In genomic region chr15:75120066-75120465, GRCm38 (mm10) we compare ENCODE assay signal across 9 mouse cellular contexts. TPM values are rescaled to one million over a fixed set of nuclear protein-coding genes. Genes with fewer than 3 reads are reported as not detected.
DNase-seq lines count a peak whose midpoint lies in the region; ATAC-seq lines count a peak whose summit lies in the region.
"Had no signal": no experiment of that assay in that cellular context is flagged by ENCODE, and none has a peak within 500 bp of the region (broad histone marks: within the 10 kb centered on the region; RNA-seq: fewer than 3 reads in every experiment).

No protein-coding gene starts in this region.

- no peaks in the 10 kb centered on the region for H3K27me3 ChIP-seq in hindbrain, embryonic 11.5 days (ENCODE audit: control insufficient read depth, insufficient read depth, low read length)
- no peaks in the 10 kb centered on the region for H3K27me3 ChIP-seq in hindbrain, embryonic 14.5 days (ENCODE audit: control insufficient read depth, insufficient read depth, low read length)

- H3K4me1 ChIP-seq in hindbrain, embryonic 11.5 days (replicated peaks; ENCODE audit: control insufficient read depth, insufficient read depth, low read length) = no peaks in the 10 kb centered on the region
- no peaks in the 10 kb centered on the region for H3K4me1 ChIP-seq in hindbrain, embryonic 14.5 days (replicated peaks; ENCODE audit: control insufficient read depth, insufficient read depth, low read length)

- H3K9ac ChIP-seq in hindbrain, embryonic 11.5 days (ENCODE audit: low read depth, low read length) = no peak overlapping the region
- no peak overlapping the region for H3K9ac ChIP-seq in hindbrain, embryonic 14.5 days

- H3K9me3 ChIP-seq in hindbrain, embryonic 11.5 days (ENCODE audit: control insufficient read depth, low read length) = no peaks in the 10 kb centered on the region
- no peaks in the 10 kb centered on the region for H3K9me3 ChIP-seq in hindbrain, embryonic 14.5 days (ENCODE audit: control insufficient read depth, low read length)

- H3K4me3 ChIP-seq in hindbrain, embryonic 11.5 days (ENCODE audit: low read depth, low read length) = no peak overlapping the region
- H3K4me3 ChIP-seq in hindbrain, embryonic 14.5 days (replicated peaks; ENCODE audit: low read length) = no peak overlapping the region

- WGBS in hindbrain, embryonic 11.5 days = 23% methylated on average over 2 of the region's 2 CpGs
- WGBS in hindbrain, embryonic 14.5 days = 12% methylated on average over 2 of the region's 2 CpGs

- no peak overlapping the region for H3K4me2 ChIP-seq in hindbrain, embryonic 11.5 days (replicated peaks; ENCODE audit: low read depth, low read length)
- H3K4me2 ChIP-seq in hindbrain, embryonic 14.5 days (replicated peaks) = no peak overlapping the region

- peak; percentile 42 for DNase-seq in hindbrain, embryonic 11.5 days (ENCODE audit: low spot score)
- no peak for DNase-seq in hindbrain, embryonic 14.5 days (ENCODE audit: low spot score)
- DNase-seq in CD8-positive naive resting alpha-beta T cell, adult 2 months (ENCODE audit: low read depth in 2 of 2, low spot score in 2 of 2) = peak; percentile 53 to 69
- DNase-seq in adipocyte (ENCODE audit: low spot score) (peak; percentile 19), MN1 (ENCODE audit: low spot score) (no peak)
- DNase-seq in kidney, postnatal 4 days = peak; percentile 19 to 38
- peak; percentile 33 to 49 for DNase-seq in spleen, postnatal 10 days (ENCODE audit: low spot score in 2 of 2)
- no peak for DNase-seq in right cerebral cortex, adult 18-20 months

- H3K36me3 ChIP-seq in hindbrain, embryonic 11.5 days (ENCODE audit: control insufficient read depth, insufficient read depth, low read length) = no peaks in the 10 kb centered on the region
- no peaks in the 10 kb centered on the region for H3K36me3 ChIP-seq in hindbrain, embryonic 14.5 days (replicated peaks; ENCODE audit: control insufficient read depth, insufficient read depth)

- H3K27ac ChIP-seq in hindbrain, embryonic 11.5 days (ENCODE audit: low read depth, low read length) = no peak overlapping the region
- H3K27ac ChIP-seq in hindbrain, embryonic 14.5 days = no peak overlapping the region

- no peak for ATAC-seq in hindbrain, embryonic 11.5 days (ENCODE audit: low FRiP score)
- no peak for ATAC-seq in hindbrain, embryonic 14.5 days (ENCODE audit: low FRiP score)

RNA-seq across cellular contexts. Expression of gene Ly6c2, which starts 8.3 kb away (rescaled TPM):
- not detected in 2 replicates for polyA plus RNA-seq in hindbrain, embryonic 11.5 days (2014; fragmentation: Nextera tagmentation; extraction: Ambion mirVana)
- 0.39 TPM in 1 of 2 replicates, not detected in the other for polyA plus RNA-seq in hindbrain, embryonic 14.5 days (2014; fragmentation: Nextera tagmentation; extraction: Ambion mirVana)
- polyA plus RNA-seq: neural tube, embryonic 14.5 days had no signal

RNA-seq across cellular contexts. Expression of gene Ly6g, which starts 35.0 kb away (rescaled TPM):
- polyA plus RNA-seq in hindbrain, embryonic 11.5 days (2014; fragmentation: Nextera tagmentation; extraction: Ambion mirVana) = not detected in 2 replicates
- polyA plus RNA-seq in hindbrain, embryonic 14.5 days (2014; fragmentation: Nextera tagmentation; extraction: Ambion mirVana) = not detected in 2 replicates
- polyA plus RNA-seq: neural tube, embryonic 14.5 days had no signal

Comparison
In these comparisons a context has a peak if more than half of its experiments do, and no peak if none do; other contexts are left out.
1. DNase-seq: peak in hindbrain, embryonic 11.5 days (single experiment), CD8-positive naive resting alpha-beta T cell, adult 2 months (2 of 2), adipocyte (single experiment), kidney, postnatal 4 days (2 of 2) and spleen, postnatal 10 days (2 of 2); none in hindbrain, embryonic 14.5 days (single experiment), right cerebral cortex, adult 18-20 months (single experiment) and MN1 (single experiment).